Mouse (Mus musculus): Measurements from ENCODE around the gene App. TPM values are rescaled to one million over a fixed set of nuclear protein-coding genes. Genes with fewer than 3 reads are reported as not detected.

Gene App
- polyA plus RNA-seq, 1 experiment from 2014 or later: 146 TPM

DNA sequence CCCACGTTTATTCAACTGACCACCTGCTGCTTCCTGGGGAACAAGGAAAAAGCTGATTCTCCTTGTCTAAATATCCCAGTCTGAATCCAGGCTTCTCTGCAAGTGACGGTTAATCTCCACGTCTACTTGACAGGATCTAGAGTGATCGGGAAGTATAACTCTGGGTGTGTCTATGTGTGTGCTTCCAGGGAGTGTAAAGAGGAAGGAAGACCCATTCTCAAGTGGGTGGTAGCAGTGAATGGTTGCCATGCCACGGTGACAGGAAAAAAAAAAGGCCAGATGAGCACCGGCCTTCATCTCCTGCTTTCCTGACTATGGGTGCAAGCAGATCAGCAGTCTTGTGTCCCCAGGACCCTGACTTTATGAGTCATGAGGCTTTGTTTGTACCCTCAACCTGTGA lies 10.8 kb downstream of the App start:
- no peak overlapping the region for H3K4me3 ChIP-seq (ENCODE audit: low read depth, low read length)
- no peaks in the 10 kb centered on the region for H3K4me1 ChIP-seq (ENCODE audit: control insufficient read depth, insufficient read depth, low read length)
- DNase-seq (ENCODE audit: low spot score) (no peak), ATAC-seq (replicated peaks; ENCODE audit: insufficient number of reproducible peaks, low FRiP score, low TSS enrichment, low read depth) (no peak)
- H3K27ac ChIP-seq (replicated peaks; ENCODE audit: low read depth, low read length): no peak overlapping the region
- WGBS: 84% methylated on average over 6 of the region's 6 CpGs
- H3K9me3 ChIP-seq (replicated peaks; ENCODE audit: control insufficient read depth, low read length): no peaks in the 10 kb centered on the region
- no peaks in the 10 kb centered on the region for H3K36me3 ChIP-seq (replicated peaks; ENCODE audit: control insufficient read depth, insufficient read depth, low read depth, low read length)
- H3K27me3 ChIP-seq (ENCODE audit: control insufficient read depth, insufficient read depth, low read length): no peaks in the 10 kb centered on the region
- H3K4me2 ChIP-seq (ENCODE audit: low read depth, low read length): no peak overlapping the region
- H3K9ac ChIP-seq (replicated peaks; ENCODE audit: low read length): no peak overlapping the region

DNA sequence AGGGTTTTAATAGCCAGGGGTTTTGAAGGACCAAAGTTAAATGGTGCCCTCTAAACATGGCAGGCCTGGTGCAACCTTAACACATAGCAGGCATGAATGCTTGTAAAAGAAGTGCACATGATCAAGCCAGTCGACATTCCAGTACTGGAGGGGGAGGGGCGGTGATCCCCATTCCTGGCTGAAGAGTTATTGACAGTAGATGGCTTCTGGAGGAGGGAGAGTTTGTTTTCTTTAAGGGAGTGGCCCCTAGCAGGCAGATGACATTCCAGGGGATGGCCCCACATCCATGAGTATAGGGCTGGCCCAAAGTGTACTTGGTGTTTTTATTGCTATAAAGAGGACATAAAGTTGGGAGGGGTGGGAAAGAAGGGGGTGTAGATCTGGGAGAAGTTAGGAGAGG lies 13.4 kb downstream of the App start:
- H3K27me3 ChIP-seq (ENCODE audit: control insufficient read depth, insufficient read depth, low read length): no peaks in the 10 kb centered on the region
- H3K36me3 ChIP-seq (replicated peaks; ENCODE audit: control insufficient read depth, insufficient read depth, low read depth, low read length): no peaks in the 10 kb centered on the region
- no peaks in the 10 kb centered on the region for H3K9me3 ChIP-seq (replicated peaks; ENCODE audit: control insufficient read depth, low read length)
- H3K27ac ChIP-seq (replicated peaks; ENCODE audit: low read depth, low read length): no peak overlapping the region
- no peak overlapping the region for H3K9ac ChIP-seq (replicated peaks; ENCODE audit: low read length)
- DNase-seq (ENCODE audit: low spot score): no peak
- H3K4me2 ChIP-seq (ENCODE audit: low read depth, low read length): no peak overlapping the region
- 68% methylated on average over 2 of the region's 2 CpGs for WGBS
- ATAC-seq (replicated peaks; ENCODE audit: insufficient number of reproducible peaks, low FRiP score, low TSS enrichment, low read depth): no peak
- no peak overlapping the region for H3K4me3 ChIP-seq (ENCODE audit: low read depth, low read length)
- H3K4me1 ChIP-seq (ENCODE audit: control insufficient read depth, insufficient read depth, low read length): no peaks in the 10 kb centered on the region

DNA sequence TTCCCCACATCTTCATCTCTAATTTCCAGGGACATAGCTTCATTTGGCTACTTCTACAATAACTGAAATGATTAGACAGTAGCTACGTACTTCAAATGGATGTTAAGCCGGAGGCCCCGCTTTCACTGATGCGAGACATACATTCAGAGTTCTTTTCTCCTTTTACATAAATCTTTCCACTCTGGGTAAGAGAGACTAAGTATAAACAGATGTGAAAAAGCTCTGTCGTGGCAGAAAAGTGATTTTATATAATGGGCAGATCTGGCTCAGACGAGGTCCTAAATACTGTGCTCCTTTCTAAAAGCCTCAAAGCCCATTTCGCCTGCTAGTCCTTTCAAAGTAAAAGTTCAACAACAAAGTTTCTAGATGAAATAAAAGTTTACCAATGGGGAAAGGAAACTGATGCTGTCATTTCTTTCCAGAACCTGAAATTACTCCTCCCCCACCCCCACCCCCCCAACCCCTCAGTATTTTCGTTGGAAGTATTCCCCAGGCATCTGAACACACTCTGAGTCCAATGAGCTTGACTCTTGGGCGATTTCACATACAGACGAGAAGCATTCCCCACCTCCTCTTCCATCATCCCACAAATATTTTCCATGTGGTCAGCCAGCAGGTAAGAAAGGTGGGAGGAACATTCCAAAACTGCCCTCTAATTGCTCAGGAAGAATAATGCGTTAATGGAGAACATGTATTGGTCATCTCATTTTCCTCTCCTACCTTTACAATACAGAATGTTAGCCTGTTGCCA lies 15.6 kb downstream of the App start:
- Histone ChIP-seq H3K4me3 (ENCODE audit: low read depth, low read length) (no peak overlapping the region), H3K9me3 (replicated peaks; ENCODE audit: control insufficient read depth, low read length) (no peaks in the 10 kb centered on the region), H3K27me3 (ENCODE audit: control insufficient read depth, insufficient read depth, low read length) (no peaks in the 10 kb centered on the region), H3K36me3 (replicated peaks; ENCODE audit: control insufficient read depth, insufficient read depth, low read depth, low read length) (no peaks in the 10 kb centered on the region), H3K27ac (replicated peaks; ENCODE audit: low read depth, low read length) (no peak overlapping the region), H3K4me1 (ENCODE audit: control insufficient read depth, insufficient read depth, low read length) (no peaks in the 10 kb centered on the region), H3K9ac (replicated peaks; ENCODE audit: low read length) (no peak overlapping the region), H3K4me2 (ENCODE audit: low read depth, low read length) (no peak overlapping the region)
- ATAC-seq (replicated peaks; ENCODE audit: insufficient number of reproducible peaks, low FRiP score, low TSS enrichment, low read depth): no peak
- peak; percentile 61 for DNase-seq (ENCODE audit: low spot score)
- 42% methylated on average over 11 of the region's 11 CpGs for WGBS

DNA sequence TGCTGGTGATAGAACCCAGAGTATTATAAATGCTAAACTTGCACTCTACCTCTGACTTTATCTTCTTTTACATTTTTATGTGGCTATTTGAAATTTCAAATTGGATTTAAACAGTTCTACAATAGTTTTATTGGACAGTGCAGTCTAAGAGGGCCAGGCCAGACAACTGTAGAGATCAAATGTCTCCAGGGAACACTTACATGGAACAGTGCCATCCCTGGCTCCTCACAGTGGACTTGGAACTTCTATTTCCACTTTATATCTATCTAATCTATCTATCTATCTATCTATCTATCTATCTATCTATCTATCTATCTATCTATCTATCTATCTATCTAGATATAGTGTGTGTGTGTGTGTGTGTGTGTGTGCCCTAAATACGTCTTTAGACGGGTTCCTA lies 16.4 kb downstream of the App start:
- Histone ChIP-seq H3K36me3 (replicated peaks; ENCODE audit: control insufficient read depth, insufficient read depth, low read depth, low read length) (no peaks in the 10 kb centered on the region), H3K27me3 (ENCODE audit: control insufficient read depth, insufficient read depth, low read length) (no peaks in the 10 kb centered on the region), H3K9me3 (replicated peaks; ENCODE audit: control insufficient read depth, low read length) (no peaks in the 10 kb centered on the region), H3K4me3 (ENCODE audit: low read depth, low read length) (no peak overlapping the region), H3K4me2 (ENCODE audit: low read depth, low read length) (no peak overlapping the region), H3K9ac (replicated peaks; ENCODE audit: low read length) (no peak overlapping the region), H3K27ac (replicated peaks; ENCODE audit: low read depth, low read length) (no peak overlapping the region), H3K4me1 (ENCODE audit: control insufficient read depth, insufficient read depth, low read length) (no peaks in the 10 kb centered on the region)
- no peak for DNase-seq (ENCODE audit: low spot score)
- ATAC-seq (replicated peaks; ENCODE audit: insufficient number of reproducible peaks, low FRiP score, low TSS enrichment, low read depth): no peak
- WGBS: 85% methylated on average over 2 of the region's 2 CpGs

DNA sequence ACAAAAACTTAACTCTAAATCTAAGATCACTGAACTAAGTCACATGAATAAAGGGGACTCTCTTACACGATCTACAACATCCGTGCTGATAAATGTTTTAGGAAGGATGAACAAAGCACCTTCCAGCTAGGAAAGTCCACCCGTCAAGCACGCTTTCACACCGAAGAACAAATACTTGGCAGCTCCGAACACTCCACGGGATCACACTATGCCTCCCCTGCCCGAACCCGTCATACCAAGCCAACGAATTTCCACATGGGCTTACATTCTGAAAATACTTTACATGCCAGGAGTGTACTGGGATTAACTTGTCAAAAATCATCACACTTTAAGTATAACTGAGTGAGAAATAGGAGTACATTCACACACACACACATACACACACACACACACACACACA lies 17.7 kb downstream of the App start:
- no peaks in the 10 kb centered on the region for H3K27me3 ChIP-seq (ENCODE audit: control insufficient read depth, insufficient read depth, low read length)
- DNase-seq (ENCODE audit: low spot score): no peak
- ATAC-seq (replicated peaks; ENCODE audit: insufficient number of reproducible peaks, low FRiP score, low TSS enrichment, low read depth): no peak
- H3K4me2 ChIP-seq (ENCODE audit: low read depth, low read length): no peak overlapping the region
- H3K27ac ChIP-seq (replicated peaks; ENCODE audit: low read depth, low read length): no peak overlapping the region
- no peak overlapping the region for H3K4me3 ChIP-seq (ENCODE audit: low read depth, low read length)
- H3K4me1 ChIP-seq (ENCODE audit: control insufficient read depth, insufficient read depth, low read length): peaks cover 2% of the 10 kb centered on the region; the same call in 1 of the 2 replicates
- no peak overlapping the region for H3K9ac ChIP-seq (replicated peaks; ENCODE audit: low read length)
- no peaks in the 10 kb centered on the region for H3K9me3 ChIP-seq (replicated peaks; ENCODE audit: control insufficient read depth, low read length)
- 84% methylated on average over 10 of the region's 10 CpGs for WGBS
- H3K36me3 ChIP-seq (replicated peaks; ENCODE audit: control insufficient read depth, insufficient read depth, low read depth, low read length): no peaks in the 10 kb centered on the region

DNA sequence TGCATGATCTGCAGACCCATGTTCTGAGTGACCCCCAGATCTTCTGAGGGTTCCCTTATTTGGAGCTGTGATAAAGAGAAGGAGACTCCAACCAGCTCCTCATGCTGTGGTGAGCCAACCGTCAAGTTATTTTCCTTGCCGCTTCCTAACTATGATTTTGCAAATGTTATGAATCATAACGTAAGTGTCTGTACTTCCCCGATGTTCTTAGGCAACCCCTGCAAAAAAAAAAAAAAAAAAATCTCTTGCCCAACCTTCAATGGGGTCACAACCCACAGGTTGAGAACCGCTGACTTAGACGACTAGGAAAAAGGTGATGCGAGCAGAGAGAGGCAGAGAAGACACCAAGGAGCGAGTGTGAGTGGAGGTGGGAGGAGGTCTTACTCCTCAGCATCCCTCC lies 21.1 kb downstream of the App start:
- H3K27ac ChIP-seq (replicated peaks; ENCODE audit: low read depth, low read length): no peak overlapping the region
- WGBS: 86% methylated on average over 8 of the region's 8 CpGs
- no peak overlapping the region for H3K4me2 ChIP-seq (ENCODE audit: low read depth, low read length)

DNA sequence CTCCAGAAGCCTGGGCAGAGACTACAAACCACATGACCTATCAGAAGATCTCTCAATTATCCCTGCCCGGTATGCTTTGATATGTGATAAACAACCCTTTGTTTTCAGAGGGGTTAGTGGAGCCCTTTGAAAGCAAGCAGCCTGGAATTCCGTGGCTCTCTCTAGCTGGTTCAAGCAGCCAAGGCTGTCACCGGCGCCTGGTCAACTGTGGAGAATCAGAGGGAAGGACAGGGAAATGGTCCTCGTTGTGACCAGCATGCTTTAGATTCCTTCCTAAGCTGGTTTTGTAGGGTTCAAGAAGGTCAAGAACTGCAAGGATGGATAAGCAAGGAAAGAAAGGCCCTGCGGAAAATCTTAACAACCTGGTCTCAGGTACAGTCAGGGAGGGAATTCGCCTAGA lies 21.9 kb downstream of the App start:
- Histone ChIP-seq H3K9ac (replicated peaks; ENCODE audit: low read length) (no peak overlapping the region), H3K9me3 (replicated peaks; ENCODE audit: control insufficient read depth, low read length) (no peaks in the 10 kb centered on the region), H3K4me3 (ENCODE audit: low read depth, low read length) (no peak overlapping the region), H3K27ac (replicated peaks; ENCODE audit: low read depth, low read length) (no peak overlapping the region), H3K27me3 (ENCODE audit: control insufficient read depth, insufficient read depth, low read length) (no peaks in the 10 kb centered on the region), H3K36me3 (replicated peaks; ENCODE audit: control insufficient read depth, insufficient read depth, low read depth, low read length) (no peaks in the 10 kb centered on the region), H3K4me1 (ENCODE audit: control insufficient read depth, insufficient read depth, low read length) (peaks cover 2% of the 10 kb centered on the region; the same call in 1 of the 2 replicates), H3K4me2 (ENCODE audit: low read depth, low read length) (no peak overlapping the region)
- WGBS: 15% methylated on average over 7 of the region's 7 CpGs
- no peak for ATAC-seq (replicated peaks; ENCODE audit: insufficient number of reproducible peaks, low FRiP score, low TSS enrichment, low read depth)
- DNase-seq (ENCODE audit: low spot score): peak; percentile 50

More for the DNA sequence above, 21.1 kb downstream of the App start:
- H3K9ac ChIP-seq (replicated peaks; ENCODE audit: low read length): no peak overlapping the region
- H3K4me1 ChIP-seq (ENCODE audit: control insufficient read depth, insufficient read depth, low read length): peaks cover 2% of the 10 kb centered on the region; the same call in 1 of the 2 replicates
- DNase-seq (ENCODE audit: low spot score): no peak
- no peaks in the 10 kb centered on the region for H3K36me3 ChIP-seq (replicated peaks; ENCODE audit: control insufficient read depth, insufficient read depth, low read depth, low read length)
- H3K9me3 ChIP-seq (replicated peaks; ENCODE audit: control insufficient read depth, low read length): no peaks in the 10 kb centered on the region
- no peak overlapping the region for H3K4me3 ChIP-seq (ENCODE audit: low read depth, low read length)
- no peak for ATAC-seq (replicated peaks; ENCODE audit: insufficient number of reproducible peaks, low FRiP score, low TSS enrichment, low read depth)
- no peaks in the 10 kb centered on the region for H3K27me3 ChIP-seq (ENCODE audit: control insufficient read depth, insufficient read depth, low read length)

DNA sequence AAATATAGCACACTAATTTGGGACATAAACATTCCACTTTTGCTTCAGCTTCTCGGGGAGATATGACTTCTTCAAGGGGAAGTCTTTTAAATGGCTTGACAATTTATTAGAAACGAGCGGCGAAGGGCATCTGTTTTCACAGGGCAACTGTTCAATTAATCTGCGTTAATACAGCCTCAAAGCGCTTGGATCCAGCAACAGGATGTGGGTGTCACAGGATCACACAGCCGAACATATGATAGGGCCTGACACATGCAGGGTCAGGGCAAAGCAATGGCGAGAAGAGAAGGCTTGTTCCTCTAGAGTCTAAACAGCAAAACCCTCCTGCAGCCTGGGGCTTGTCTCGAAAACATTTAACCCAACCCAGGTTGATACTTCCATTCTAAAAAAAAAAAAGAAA lies 22.7 kb downstream of the App start:
- no peaks in the 10 kb centered on the region for H3K27me3 ChIP-seq (ENCODE audit: control insufficient read depth, insufficient read depth, low read length)
- peaks cover 2% of the 10 kb centered on the region; the same call in 1 of the 2 replicates for H3K4me1 ChIP-seq (ENCODE audit: control insufficient read depth, insufficient read depth, low read length)
- no peak overlapping the region for H3K4me3 ChIP-seq (ENCODE audit: low read depth, low read length)
- no peak for DNase-seq (ENCODE audit: low spot score)
- H3K27ac ChIP-seq (replicated peaks; ENCODE audit: low read depth, low read length): no peak overlapping the region
- H3K36me3 ChIP-seq (replicated peaks; ENCODE audit: control insufficient read depth, insufficient read depth, low read depth, low read length): no peaks in the 10 kb centered on the region
- no peaks in the 10 kb centered on the region for H3K9me3 ChIP-seq (replicated peaks; ENCODE audit: control insufficient read depth, low read length)
- 22% methylated on average over 9 of the region's 9 CpGs for WGBS
- no peak overlapping the region for H3K9ac ChIP-seq (replicated peaks; ENCODE audit: low read length)
- no peak overlapping the region for H3K4me2 ChIP-seq (ENCODE audit: low read depth, low read length)
- no peak for ATAC-seq (replicated peaks; ENCODE audit: insufficient number of reproducible peaks, low FRiP score, low TSS enrichment, low read depth)

Measured in embryonic facial prominence, embryonic 11.5 days (tissue).